Mouse (Mus musculus) WW6 (cell line): ENCODE data around the gene Osbpl10.
A peak's percentile ranks its signal among the peaks of the same experiment; 100 is the strongest.

Experiments
- DNase-seq: peaks from one replicate; pipeline ENCODE4 v3.0.0-alpha.2; 2013; ENCODE audit warnings: low read depth, low spot score

Osbpl10 gene

DNA sequence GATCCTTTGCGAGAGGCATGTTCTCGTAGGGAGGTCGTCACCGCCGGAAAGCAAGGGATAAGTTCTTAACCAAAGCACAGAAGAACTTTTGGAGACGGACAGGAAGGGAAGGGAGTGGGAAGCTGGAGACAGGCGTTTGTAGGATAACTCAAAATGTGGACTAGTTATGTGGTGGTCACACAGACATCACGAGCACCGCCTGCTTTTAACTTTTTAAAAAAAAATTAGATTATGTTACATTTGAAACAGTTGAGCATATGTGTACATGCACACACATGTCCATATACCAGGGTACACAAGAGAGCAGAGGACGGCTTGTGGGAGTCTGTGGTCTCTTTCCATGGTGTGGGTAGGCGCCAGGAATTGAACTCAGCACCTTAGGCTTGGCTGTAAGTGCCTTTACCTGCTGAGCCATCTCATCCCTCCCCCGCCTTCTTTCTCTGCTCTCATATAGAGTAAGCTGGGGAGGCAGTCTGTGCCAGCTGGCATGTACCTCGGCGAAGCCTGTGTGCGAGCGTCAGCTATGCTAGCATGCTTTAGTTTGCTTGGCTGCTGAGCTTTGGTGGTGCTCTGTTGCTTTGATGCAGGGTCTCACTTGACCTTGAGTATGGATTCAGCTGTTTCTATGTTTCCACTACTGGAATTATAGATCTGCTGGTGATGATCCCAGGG, 4.5 kb downstream of the Osbpl10 start, which contains the start of gene Rps27rt:
Gene Rps27rt, minus strand, starts transcription at position 51 of the 672 bp plus-strand sequence.
- DNase-seq, result no peak

DNA sequence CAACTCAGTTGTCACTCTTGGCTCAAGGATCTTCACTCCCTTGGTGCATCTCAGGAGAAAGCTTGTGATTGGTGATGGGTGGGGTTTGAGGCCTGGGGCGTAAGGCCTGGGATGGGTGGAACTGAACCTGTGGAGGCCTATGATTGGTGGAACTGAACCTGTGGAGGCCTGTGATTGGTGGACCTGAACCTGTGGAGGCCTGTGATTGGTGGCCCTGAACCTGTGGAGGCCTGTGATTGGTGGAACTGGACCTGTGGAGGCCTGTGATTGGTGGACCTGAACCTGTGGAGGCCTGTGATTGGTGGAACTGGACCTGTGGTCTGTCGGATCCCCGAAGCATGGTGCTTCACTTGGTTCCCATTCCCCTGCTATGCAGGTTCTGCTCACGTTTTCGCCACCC, 7.4 kb downstream of the Osbpl10 start:
- peak; percentile 75 for DNase-seq

DNA sequence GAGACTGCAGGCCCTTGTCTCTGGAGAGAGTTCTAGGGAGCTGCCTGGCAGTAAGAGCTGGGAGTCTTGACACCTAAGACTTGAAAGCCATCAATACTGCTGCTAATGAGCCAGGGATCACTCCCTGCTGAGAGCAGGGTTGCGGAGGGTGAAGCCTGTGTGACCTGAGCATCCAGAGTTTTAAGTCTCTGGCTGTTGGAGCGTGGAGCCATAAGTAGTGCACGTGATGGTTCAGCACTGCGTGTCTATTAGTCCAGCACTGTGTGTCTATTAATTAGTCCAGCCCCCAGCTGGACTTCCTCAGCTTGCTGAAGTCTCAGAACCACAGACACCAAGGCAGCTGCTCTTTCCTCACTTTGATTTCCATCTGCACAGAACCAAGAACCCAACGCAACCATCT, 8.0 kb downstream of the Osbpl10 start:
- no peak for DNase-seq

DNA sequence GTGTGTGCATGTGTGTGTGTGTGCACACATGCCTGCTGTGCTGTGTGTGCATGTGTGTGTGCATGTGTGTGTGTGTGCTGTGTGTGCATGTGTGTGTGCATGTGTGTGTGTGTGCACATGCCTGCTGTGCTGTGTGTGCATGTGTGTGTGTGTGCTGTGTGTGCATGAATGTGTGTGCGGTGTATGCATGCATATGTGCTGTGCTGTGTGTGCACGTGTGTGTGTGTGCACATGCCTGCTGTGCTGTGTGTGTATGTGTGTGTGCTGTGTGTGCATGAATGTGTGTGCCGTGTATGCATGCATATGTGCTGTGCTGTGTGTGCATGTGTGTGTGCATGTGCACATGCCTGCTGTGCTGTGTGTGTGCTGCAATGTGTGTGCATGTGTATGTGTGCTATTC, 9.7 kb downstream of the Osbpl10 start:
- no peak for DNase-seq

DNA sequence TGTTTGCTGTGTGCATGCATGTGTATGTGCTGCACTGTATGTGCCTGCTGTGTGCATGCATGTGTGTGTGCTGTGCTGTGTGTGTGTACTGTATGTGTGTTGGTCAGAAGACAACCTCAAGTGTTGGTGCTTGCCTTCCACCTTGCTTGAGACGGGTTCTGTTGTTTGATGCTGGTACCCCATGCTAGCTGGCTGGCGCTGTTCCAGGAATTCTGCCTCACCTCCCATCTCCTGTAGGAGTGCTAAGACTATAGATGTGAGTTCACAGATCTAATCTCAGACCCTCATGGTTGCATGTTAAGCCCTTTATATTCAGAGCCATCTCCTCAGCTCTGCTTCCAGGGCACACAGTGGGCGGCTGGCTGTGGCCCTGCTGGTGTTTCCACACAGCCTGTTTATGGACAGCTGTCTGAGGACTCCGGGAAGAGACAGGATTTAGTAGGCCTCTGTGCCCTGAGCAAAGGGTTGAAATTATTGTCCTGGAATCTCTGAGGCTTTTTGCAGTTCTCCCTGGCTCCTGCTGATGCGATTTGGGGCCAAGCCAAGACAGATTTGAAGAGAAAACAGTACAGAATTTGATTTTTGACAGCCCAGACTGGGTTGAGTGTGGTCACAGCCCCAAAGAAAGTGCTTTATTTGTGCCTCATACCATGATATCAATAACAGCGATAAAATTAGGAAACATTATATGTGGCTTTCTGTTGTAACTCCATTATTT, 10.4 kb downstream of the Osbpl10 start:
- no peak for DNase-seq

DNA sequence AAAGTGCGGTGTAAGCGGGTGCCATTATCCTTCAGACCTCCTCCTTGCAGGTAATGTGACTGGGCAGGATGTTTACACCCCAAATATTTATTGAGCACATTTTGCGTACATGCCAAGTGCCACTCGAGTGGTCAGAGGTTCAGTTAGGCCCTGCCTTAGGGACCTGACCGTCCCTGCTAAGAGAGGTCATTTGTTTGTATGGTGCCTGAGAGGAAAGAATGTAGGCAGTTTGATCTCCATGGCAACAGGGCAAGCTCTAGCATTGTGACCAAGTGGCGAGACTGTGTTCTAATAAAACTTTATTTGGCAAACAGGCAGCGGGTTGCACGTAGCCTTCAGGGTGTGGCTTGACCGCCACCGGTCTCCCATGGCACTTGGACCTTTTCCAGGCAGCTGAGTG, 12.1 kb downstream of the Osbpl10 start:
- DNase-seq, result no peak

DNA sequence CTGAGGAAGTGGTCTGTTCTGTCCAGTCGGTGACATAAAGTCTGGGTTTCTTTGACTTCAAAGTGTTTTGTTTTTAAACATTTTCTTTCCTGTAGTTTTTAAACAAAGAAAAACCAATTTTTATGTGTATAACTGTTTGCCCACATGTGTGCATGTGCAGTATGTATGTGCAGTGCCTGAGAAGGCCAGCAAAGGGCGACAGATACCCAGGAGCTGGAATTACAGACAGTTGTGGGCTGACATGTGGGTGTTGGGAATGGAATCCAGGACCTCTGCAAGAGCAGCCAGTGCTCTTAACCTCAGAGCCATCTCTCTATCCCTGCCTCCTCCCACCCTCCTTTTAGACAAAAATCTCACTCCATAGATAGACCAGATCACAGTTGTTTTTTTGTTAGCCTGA, 14.2 kb downstream of the Osbpl10 start:
- DNase-seq, result no peak

DNA sequence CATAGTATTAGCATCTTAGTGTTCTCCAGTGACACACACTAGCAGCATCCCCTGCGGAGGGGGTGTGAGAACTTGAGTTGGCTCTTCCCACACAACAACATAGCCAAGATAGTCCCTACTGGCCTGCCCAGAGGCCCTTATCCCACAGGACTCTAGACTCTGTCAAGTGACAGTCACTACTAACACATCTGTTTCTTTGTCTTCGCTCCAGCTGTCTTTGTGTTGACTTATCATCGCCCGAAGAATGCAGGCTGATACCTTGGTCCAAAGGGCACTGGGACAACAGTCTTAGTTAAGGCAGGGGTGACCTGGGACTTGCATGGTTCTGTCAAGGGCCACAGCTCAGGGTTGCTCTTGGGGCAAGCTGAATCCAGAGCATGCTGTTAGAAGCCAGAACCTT, 16.9 kb downstream of the Osbpl10 start:
- DNase-seq, result no peak

DNA sequence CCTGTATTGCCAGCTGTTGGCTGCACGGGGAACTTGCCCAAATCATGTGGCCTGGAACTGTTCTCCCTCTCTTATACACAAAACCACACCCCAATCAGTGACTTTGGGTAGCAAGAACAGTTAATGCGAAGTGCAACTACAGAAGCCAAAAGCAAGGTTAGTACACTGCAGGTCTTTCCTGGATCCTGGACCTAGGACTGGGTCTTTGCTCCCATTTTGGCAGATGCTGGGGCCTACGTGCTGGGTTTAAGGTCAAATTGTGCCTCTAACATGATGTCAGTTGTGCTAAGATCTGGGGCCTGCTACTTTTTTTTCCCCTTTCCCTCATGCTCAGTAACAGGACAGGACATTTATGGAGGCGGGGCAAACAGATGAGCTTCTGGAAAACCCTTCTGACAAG, 17.3 kb downstream of the Osbpl10 start:
- DNase-seq, result no peak

DNA sequence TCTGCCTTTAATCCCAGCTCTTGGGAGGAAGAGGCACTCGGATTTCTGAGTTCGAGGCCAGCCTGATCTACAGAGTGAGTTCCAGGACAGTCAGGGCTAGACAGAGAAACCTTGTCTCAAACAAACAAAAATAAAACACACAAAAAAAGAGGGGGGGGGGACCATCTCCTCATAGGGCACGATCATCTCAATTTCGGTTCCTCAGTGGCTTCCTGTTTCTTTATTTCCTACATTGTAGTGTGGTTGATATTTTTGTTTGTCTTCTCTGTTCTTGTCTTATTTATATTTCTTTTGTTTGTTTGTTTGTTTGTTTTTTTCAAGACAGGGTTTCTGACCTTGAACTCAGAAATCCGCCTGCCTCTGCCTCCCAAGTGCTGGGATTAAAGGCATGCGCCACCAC, 18.1 kb downstream of the Osbpl10 start:
- DNase-seq, result no peak

DNA sequence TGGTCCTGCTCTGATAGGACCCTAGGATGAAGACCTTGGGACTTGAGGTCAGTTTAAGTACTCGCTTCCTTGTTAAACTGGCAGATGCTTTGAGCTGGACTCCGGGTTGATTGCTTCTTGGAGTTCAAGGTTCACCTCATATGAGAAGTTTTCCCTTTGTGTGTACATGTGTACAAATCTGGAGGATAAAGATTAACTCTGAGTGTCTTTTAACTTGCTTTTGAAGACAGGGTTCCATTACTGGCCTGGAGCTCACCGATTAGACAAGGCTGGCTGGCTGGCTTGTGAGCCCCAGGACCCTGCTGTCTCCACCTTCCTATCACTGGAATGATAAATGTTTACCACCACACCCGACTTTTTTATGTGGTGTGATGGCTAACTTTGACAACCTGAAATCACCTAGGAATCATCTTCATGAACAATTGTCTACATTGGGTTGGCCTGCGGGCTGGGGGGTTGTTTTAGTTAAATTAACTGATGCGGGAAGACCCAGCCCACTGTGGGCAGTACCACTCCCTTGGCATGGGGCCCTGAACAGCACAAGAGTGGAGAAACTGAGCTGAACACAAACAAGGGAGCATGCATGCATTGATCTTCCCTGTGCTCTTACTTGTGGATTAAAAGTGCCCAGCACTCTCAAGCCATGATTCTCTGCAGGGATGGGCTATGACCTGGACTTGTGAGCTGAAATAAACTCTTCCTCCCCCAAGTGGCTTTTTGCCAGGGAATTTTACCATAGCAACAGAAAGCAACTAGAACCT, 20.8 kb downstream of the Osbpl10 start:
- no peak for DNase-seq

DNA sequence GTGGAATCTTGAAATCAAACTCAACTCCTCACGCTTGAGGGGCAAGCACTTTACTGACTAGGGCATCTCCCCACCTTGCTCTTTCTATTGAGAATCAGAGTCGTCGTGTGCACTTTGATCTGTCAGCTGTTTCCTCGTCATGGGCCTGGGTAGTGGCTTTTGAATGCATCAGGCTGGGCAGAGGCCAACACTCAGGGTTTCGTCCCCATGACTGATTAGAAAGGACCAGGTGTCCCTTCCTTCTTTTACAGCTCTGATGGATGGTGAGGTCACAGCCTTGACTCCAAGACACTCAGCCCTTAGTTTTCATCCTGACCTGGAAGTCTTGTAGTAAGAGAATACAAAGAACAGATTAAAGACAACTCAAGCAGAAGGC, 21.4 kb downstream of the Osbpl10 start:
- DNase-seq, result no peak

DNA sequence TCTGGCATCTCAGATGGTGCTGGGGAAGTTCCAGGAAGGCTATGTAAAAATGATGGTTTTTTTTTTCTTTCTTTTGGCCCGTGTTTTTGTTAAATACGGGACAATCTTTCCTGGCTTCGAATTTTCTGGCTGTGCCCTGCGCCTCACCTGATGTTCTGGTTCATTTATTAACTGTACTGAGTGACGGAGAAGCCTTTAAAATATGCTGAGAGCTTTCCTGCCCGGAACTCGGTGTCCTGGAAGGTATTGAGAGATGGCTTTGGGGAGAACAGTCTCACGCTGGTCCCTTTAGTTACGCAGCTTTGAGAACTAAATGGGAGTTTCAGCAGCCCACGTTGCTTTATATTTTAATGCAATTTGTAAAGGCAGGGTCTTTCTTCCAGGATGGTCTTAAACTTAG, 27.1 kb downstream of the Osbpl10 start:
- DNase-seq, result no peak

DNA sequence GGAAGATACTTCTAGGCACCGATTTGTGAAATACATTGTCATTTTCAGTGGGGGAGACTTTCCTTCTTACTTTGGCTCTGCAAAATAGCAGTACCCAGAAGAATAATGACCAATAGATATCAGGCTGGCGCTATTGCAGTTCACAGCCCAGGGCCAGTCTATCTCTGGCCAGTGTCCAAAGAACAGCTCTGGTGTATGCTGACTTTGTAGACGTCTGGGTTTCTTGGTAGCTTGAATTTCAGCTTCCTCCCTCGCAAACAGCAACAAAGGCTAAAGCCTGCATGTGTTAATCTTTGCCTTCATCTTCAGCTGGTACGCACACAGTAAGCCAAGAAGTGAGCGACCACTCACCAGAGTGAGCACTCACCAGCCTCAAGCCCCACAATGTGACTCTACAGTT, 29.4 kb downstream of the Osbpl10 start:
- DNase-seq, result no peak

DNA sequence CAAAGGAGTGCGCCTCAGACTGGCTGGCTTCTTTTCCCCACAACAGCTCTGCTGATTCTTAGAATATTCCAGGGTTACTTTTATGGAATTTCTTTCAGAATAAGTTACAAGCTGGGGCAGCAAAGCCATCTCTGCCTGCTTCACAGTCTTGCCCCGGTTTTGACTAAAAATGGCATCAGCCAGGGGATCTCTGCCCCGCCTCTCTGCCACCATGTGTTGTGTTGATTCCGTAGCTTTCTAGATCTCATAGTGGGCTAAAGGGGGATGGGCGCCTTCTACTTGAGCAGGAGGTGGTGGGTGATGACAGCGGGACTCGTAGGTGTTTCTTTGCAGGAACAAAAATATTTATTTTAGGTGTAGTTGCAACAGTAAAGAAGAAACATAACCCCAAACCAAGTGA, 29.8 kb downstream of the Osbpl10 start:
- DNase-seq, result no peak

DNA sequence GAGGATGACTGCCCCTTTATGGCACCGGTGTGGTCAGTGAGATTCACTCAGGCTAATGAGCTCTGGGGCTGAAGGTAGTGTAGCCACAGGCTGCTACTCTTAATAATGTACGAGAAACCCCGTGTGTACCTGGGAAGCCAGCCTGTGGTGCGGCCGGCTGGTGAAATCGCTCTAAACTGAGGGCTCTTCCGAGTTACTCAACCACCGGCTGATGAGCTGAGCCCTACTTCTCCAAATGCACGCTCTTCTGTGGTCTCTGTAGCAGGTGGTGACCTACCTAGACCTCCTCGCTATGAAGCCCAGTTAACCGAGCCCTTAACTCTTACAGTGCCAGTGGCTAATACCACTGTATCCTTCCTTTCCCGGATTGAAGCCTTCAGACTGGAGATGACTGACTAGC, 34.0 kb downstream of the Osbpl10 start:
- no peak for DNase-seq

DNA sequence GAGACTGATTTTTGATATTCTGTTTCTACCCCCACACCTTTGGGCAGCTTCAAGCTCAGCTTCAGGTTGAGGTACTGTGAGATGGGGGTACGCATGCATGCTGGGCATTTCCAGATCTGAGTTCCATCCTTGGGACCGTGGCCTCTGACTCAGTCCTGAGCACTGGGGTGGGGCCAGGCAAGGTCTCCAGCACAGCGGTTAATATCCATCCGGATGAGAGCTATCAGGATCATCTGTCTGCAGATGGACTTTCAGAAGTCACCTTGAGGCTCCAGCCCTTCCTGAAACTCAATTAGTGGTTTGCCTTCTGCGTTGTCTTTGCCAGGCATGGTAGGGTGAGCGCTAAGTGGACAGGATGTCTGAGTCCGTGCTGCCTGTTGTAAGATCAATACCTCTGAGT, 41.8 kb downstream of the Osbpl10 start:
- DNase-seq, result no peak

DNA sequence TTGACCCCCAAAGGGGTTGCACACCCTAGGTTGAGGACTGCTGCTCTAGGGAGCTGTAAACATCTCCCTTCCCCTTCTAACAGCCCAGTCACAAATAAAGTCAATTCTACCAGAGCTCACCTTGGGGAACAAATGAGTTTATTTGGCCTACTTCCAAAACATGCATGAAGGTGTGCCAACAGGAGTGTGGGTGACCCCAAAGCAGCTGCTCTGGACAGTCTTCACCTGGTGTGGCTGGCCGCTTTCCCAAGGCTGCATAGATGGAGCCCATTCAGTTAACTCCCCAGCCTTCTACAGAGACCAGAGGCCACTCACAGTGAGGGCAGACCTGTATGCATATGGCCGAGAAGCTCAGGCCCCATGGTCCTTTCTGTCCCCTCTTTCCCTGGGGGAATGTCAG, 43.0 kb downstream of the Osbpl10 start:
- DNase-seq, result no peak

DNA sequence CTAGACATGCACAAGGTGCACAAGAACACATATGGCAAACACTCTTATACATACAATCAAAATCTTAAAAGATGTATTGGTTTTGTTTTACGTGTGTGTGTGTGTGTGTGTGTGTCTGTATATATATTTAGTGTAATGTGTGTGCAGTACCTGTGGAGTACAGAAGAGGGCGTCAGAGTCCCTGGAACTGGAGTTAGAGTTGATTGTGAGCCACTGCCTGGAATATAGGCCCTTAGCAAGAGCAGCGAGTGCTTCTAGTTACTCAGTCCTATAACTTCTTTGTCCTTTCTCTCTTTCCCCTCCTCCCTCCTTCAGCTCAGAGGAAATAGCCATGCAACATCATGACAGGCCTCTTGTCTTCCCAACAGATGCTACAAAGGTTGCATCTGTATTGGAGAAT, 44.8 kb downstream of the Osbpl10 start:
- DNase-seq, result no peak

DNA sequence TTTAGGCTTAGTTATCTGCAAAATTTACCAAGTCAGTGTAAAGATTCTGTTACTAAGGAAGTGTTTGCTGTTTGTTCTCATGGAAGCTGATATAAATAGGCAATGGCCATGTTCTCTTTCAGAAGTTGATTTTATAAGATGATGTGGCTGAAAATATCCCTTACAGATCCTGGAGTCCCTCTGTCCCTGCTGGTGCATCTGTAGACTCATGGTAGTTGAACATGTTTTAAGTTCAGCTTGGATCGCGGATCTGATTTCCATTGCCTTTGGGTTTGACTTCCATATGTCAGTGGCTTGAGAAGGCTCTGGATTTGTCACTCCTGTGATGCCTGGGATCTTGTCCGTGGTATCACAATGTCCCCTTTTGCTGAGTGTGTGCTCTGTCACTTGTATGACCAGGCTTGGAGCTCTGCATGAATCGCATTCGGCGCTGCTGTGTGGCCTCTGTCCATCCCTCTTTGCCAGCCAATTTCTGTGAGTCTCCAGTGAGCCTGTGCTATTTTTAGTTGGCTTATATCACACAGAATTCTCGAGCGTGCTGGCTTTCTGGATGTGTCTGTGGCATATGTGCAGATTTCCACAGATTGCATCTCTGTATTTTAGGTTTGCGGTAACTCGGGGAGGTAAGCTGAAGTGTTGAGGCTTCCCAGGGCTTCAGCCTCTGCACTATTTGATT, 45.5 kb downstream of the Osbpl10 start:
- no peak for DNase-seq

DNA sequence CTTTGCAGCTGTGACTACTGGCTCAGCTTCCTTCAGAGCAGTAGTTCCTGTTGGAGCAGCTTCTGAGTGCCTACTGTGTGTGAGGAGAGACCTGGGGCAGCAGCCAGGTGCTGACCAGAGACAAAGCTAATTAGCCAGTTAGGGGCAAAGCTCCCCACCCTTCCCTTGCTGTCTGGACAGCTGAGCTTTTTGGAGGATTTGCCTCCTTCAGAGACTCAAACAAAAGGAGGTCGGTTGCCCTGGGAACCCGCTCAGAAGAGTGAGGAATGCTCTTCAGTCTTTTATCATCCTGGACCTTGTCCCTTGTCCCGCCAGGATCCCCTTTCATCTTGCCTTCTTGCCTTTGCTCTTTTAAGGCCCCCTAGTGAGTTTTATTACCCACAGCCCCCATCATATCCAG, 50.9 kb downstream of the Osbpl10 start:
- DNase-seq, result no peak

DNA sequence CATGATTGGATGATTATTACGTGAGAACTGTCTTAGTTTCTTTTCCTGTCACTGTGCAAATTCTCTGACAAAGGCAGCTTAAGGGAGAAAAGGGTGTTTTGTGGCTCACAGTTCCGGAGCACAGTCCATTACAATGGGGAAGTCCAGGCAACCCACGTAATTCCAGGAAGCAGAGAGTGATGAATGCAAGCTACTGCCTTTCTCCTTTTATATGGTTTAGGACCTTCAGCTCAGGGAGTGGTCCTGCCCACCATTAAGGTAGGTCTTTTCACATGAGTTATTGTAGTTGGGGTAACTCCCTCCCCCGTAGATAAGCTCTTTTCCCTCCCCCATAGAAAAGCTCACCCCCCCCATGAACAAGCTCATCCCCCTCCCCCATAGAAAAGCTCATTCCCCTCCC, 52.2 kb downstream of the Osbpl10 start:
- DNase-seq, result no peak
